Mouse (Mus musculus) forebrain, embryonic 13.5 days (tissue): ENCODE data around the gene Cep290. TPM values are rescaled to one million over a fixed set of nuclear protein-coding genes. Genes with fewer than 3 reads are reported as not detected.

ENCODE experiments used
- ATAC-seq: fragments of 200-750 bp; cut with Nextera tagmentation; 2 replicates; pipeline ENCODE4 v1.8.0; 2017
- H3K27ac ChIP-seq: fragments of 300-500 bp; sonication (generic); 2 replicates; pipeline ENCODE4 v1.5.1; 2015; ENCODE audit warnings: inconsistent platforms, mild to moderate bottlenecking, moderate library complexity
- H3K27me3 ChIP-seq: fragments of 300-500 bp; sonication (generic); 2 replicates; pipeline ENCODE4 v1.6.1; 2015; ENCODE audit warnings: mild to moderate bottlenecking, inconsistent platforms
- H3K36me3 ChIP-seq: fragments of 300-500 bp; sonication (generic); 2 replicates; pipeline ENCODE4 v1.6.1; 2015; ENCODE audit warnings: mild to moderate bottlenecking, inconsistent platforms; ENCODE audit not compliant: poor library complexity, severe bottlenecking
- H3K4me1 ChIP-seq: fragments of 300-500 bp; sonication (generic); 2 replicates; pipeline ENCODE4 v1.6.1; 2015; ENCODE audit warnings: inconsistent platforms
- H3K4me2 ChIP-seq: fragments of 300-500 bp; sonication (generic); 2 replicates; pipeline ENCODE4 v1.6.1; 2015; ENCODE audit warnings: inconsistent platforms, mild to moderate bottlenecking, moderate library complexity
- H3K4me3 ChIP-seq: fragments of 300-500 bp; sonication (generic); 2 replicates; pipeline ENCODE4 v1.5.1; 2015; ENCODE audit warnings: mild to moderate bottlenecking, inconsistent platforms
- H3K9ac ChIP-seq: fragments of 300-500 bp; sonication (generic); 2 replicates; pipeline ENCODE4 v1.6.1; 2015; ENCODE audit warnings: mild to moderate bottlenecking, inconsistent platforms
- H3K9me3 ChIP-seq: fragments of 300-500 bp; sonication (generic); replicated peaks from 2 replicates; pipeline ENCODE4 v1.6.1; 2016; ENCODE audit warnings: inconsistent platforms
- WGBS: fragments of 180-500 bp; shearing (Covaris S2); methylation state at CpG from one replicate; pipeline ENCODE4 v1.1.7; 2015; 5-methylcytosine and 5-hydroxymethylcytosine counted together
- polyA plus RNA-seq: library from polyadenylated mRNA; unstranded; fragments of >200 nt; fragmentation: Nextera tagmentation; extraction: Ambion mirVana; gene quantifications from 2 replicates; pipeline ENCODE4 v1.2.1, GENCODE M21; 2015

The Cep290 gene
- polyA plus RNA-seq, result 7.9 and 8.3 TPM in 2 replicates

- Histone ChIP-seq H3K9ac (peak within 1 kb of the TSS; percentile 82), H3K27me3 (no peaks in the 10 kb centered on the region), H3K9me3 (no peaks in the 10 kb centered on the region), H3K4me2 (peak within 1 kb of the TSS; percentile 86), H3K4me1 (peaks cover 14% of the 10 kb centered on the region; the same call in 1 of the 2 replicates), H3K4me3 (peak within 1 kb of the TSS; percentile 80), H3K27ac (peak within 1 kb of the TSS; percentile 54), H3K36me3 (no peaks in the 10 kb centered on the region)
- ATAC-seq, result peak; percentile 99
- under 1% methylated on average over 59 of the region's 63 CpGs for whole genome bisulfite sequencing
Measured at GRCm38 (mm10) chr10:100487097-100487978, at the start of gene Cep290, which contains the start of gene Tmtc3. Cep290 (plus strand) TSS chr10:100487558. Tmtc3 (minus strand) TSS chr10:100487350.

DNA sequence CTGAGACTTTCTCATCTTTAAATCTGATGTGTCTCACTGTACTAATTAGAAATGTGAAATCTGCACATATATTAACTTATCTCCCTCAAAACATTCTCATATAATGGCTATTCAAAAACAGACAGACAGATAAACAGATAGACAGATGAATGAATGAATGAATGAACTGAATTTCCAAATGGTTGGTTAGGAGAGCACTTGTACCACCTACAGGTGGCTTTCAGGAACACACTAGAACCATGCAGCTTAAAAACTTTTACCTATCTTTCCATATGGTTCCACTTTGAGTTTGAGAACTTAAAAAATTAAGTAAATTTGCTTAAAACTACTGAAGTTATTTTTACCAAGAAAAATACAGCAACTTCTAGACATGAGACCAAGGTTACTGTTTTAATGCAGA is 38.0 kb upstream of the Cep290 start:
- Histone ChIP-seq H3K4me1 (no peaks in the 10 kb centered on the region), H3K9me3 (no peaks in the 10 kb centered on the region), H3K36me3 (peaks cover 21% of the 10 kb centered on the region; the same call in 1 of the 2 replicates), H3K27ac (no peak overlapping the region), H3K9ac (no peak overlapping the region), H3K4me2 (no peak overlapping the region), H3K4me3 (no peak overlapping the region), H3K27me3 (no peaks in the 10 kb centered on the region)
- ATAC-seq, result no peak

DNA sequence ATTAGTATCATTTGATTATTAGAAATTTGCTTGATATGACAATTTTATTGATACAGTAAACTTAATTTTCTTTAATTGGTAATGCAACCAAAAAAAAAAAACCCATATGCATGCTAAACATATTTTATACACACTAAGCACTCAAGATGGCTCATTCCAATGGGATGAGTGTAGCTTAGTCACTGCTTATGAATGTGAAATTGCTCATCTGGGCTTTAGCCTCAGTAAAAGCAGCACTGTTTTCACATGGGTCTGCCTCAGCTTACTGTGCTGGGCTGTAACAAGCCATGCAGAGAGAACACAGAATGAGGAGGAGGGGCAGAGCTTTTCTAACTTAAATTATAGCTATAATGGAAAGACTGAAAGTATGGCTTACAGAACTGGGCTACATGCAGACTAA is 26.8 kb upstream of the Cep290 start:
- Histone ChIP-seq H3K9me3 (no peaks in the 10 kb centered on the region), H3K4me1 (no peaks in the 10 kb centered on the region), H3K36me3 (peaks cover 23% of the 10 kb centered on the region), H3K27ac (no peak overlapping the region), H3K27me3 (no peaks in the 10 kb centered on the region), H3K9ac (no peak overlapping the region), H3K4me3 (no peak overlapping the region), H3K4me2 (no peak overlapping the region)
- no peak for ATAC-seq

GRCm38 (mm10) chr10:100475040-100475439 is 12.3 kb upstream of the Cep290 start:
- no peaks in the 10 kb centered on the region for H3K27me3 ChIP-seq
- 55% methylated on average over 3 of the region's 3 CpGs for WGBS
- H3K9ac ChIP-seq, result no peak overlapping the region
- H3K27ac ChIP-seq, result no peak overlapping the region
- peaks cover 27% of the 10 kb centered on the region for H3K36me3 ChIP-seq
- no peak overlapping the region for H3K4me3 ChIP-seq
- H3K4me2 ChIP-seq, result no peak overlapping the region
- no peak for ATAC-seq
- H3K4me1 ChIP-seq, result no peaks in the 10 kb centered on the region
- no peaks in the 10 kb centered on the region for H3K9me3 ChIP-seq

DNA sequence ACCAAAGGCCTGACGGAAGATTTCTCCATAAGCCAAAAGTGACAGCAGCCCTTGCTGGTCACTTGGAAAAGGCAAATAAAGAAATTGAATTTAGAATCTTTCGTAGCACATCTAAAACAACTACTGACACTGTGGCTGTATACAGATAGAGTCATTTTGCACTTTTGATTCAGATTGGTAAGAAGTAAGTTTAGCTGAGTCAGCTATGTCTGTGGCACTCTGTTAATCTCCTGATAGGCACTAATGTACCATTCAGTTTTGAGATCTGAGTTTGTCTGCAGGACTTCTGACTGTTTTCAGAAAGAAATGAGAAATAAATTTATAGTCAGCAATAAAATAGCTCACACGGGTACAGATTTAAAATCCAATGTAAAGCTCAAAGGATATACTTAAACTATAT is 7.8 kb upstream of the Cep290 start:
- Histone ChIP-seq H3K4me3 (no peak overlapping the region), H3K36me3 (peaks cover 16% of the 10 kb centered on the region; the same call in 1 of the 2 replicates), H3K4me1 (no peaks in the 10 kb centered on the region), H3K27ac (no peak overlapping the region), H3K27me3 (no peaks in the 10 kb centered on the region), H3K9ac (no peak overlapping the region), H3K4me2 (no peak overlapping the region), H3K9me3 (no peaks in the 10 kb centered on the region)
- no peak for ATAC-seq
- WGBS, result 91% methylated on average over 3 of the region's 3 CpGs

GRCm38 (mm10) chr10:100486701-100487096 is 659 bp upstream of the Cep290 start:
- H3K27me3 ChIP-seq, result no peaks in the 10 kb centered on the region
- peak overlapping the region; percentile 54 for H3K27ac ChIP-seq
- no peak for ATAC-seq
- H3K4me1 ChIP-seq, result peaks cover 14% of the 10 kb centered on the region; the same call in 1 of the 2 replicates
- peak overlapping the region; percentile 80 for H3K4me3 ChIP-seq
- no peaks in the 10 kb centered on the region for H3K36me3 ChIP-seq
- under 1% methylated on average over 13 of the region's 13 CpGs for whole genome bisulfite sequencing
- no peaks in the 10 kb centered on the region for H3K9me3 ChIP-seq
- peak overlapping the region; percentile 82 for H3K9ac ChIP-seq
- peak overlapping the region; percentile 86 for H3K4me2 ChIP-seq

DNA sequence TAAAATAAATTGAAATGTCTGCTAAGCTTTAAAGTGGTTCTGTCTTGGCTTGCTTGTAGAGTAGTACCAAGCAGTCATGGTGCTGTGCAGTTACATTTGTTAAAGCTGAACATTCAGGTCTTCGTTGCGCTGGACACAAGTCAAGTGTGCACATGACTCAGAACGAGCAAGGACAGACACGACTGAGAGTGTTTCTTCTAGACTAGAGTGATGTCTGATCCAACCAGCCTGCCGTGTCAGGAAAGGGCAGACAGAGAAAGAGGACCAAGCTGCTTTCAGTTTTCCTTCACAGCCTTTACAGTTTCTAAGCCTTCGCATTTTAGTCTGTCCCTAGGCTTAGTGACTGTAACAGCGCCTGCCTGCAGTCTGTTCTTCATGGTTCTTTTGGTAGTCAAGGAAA is 4.6 kb downstream of the Cep290 start:
- ATAC-seq, result no peak
- no peak overlapping the region for H3K4me3 ChIP-seq
- peaks cover 20% of the 10 kb centered on the region for H3K36me3 ChIP-seq
- no peak overlapping the region for H3K9ac ChIP-seq
- no peak overlapping the region for H3K4me2 ChIP-seq
- no peak overlapping the region for H3K27ac ChIP-seq
- WGBS, result 93% methylated on average over 7 of the region's 7 CpGs
- no peaks in the 10 kb centered on the region for H3K27me3 ChIP-seq
- peaks cover 8% of the 10 kb centered on the region; the same call in 1 of the 2 replicates for H3K4me1 ChIP-seq
- no peaks in the 10 kb centered on the region for H3K9me3 ChIP-seq

DNA sequence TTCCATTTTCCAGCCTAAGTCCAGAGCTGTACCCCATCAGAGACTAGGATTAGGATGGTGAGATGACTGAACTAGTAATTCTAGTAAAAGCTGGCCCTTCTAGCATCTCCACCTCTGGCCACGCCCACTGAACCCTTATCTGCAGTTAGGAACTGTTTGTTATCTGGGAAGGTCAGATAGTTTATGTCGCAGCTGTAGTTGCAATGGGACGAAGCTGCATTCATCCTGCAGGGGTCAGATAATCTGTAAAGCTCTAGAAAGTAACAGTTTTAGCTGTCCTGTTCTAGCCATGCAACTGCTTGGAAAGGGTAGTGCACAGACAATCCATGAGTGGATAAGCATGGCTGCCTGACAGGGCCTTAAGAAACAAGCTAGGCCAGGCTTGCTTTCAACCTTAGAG is 11.0 kb downstream of the Cep290 start:
- Histone ChIP-seq H3K4me3 (no peak overlapping the region), H3K9ac (no peak overlapping the region), H3K9me3 (no peaks in the 10 kb centered on the region), H3K27me3 (no peaks in the 10 kb centered on the region), H3K27ac (no peak overlapping the region), H3K4me1 (no peaks in the 10 kb centered on the region), H3K4me2 (no peak overlapping the region), H3K36me3 (peaks cover 54% of the 10 kb centered on the region)
- 88% methylated on average over 3 of the region's 3 CpGs for WGBS
- ATAC-seq, result no peak

- Histone ChIP-seq H3K27me3 (no peaks in the 10 kb centered on the region), H3K9ac (no peak overlapping the region), H3K9me3 (no peaks in the 10 kb centered on the region), H3K27ac (no peak overlapping the region), H3K36me3 (peaks cover 30% of the 10 kb centered on the region), H3K4me1 (no peaks in the 10 kb centered on the region), H3K4me2 (no peak overlapping the region), H3K4me3 (no peak overlapping the region)
- ATAC-seq, result no peak
- WGBS, result 93% methylated on average over 1 of the region's 1 CpGs
Measured at GRCm38 (mm10) chr10:100508170-100508569, 20.8 kb downstream of the Cep290 start.

DNA sequence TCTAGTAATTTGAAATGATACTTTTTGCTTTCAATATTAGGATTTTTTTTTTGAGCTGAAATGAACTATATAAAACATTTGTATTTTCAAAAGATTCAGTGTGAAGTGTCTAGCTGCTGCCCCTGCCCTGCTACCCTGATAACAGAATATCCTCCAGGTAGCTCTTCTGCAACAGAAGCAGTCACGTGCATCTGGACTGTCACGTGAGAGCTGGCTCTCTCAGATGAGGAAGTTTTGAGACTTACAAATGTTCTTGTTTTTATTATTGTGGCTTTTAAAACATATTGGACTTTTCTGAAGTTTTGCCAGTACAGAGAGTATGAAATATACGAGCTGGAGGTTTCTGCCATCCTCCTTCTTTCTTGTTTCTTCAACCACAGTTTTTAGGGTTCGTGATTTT is 34.3 kb downstream of the Cep290 start:
- H3K9ac ChIP-seq, result no peak overlapping the region
- no peak overlapping the region for H3K4me3 ChIP-seq
- ATAC-seq, result no peak
- peaks cover 19% of the 10 kb centered on the region for H3K36me3 ChIP-seq
- H3K27ac ChIP-seq, result no peak overlapping the region
- WGBS, result 88% methylated on average over 4 of the region's 4 CpGs
- no peaks in the 10 kb centered on the region for H3K9me3 ChIP-seq
- H3K27me3 ChIP-seq, result no peaks in the 10 kb centered on the region
- H3K4me2 ChIP-seq, result no peak overlapping the region
- H3K4me1 ChIP-seq, result no peaks in the 10 kb centered on the region

DNA sequence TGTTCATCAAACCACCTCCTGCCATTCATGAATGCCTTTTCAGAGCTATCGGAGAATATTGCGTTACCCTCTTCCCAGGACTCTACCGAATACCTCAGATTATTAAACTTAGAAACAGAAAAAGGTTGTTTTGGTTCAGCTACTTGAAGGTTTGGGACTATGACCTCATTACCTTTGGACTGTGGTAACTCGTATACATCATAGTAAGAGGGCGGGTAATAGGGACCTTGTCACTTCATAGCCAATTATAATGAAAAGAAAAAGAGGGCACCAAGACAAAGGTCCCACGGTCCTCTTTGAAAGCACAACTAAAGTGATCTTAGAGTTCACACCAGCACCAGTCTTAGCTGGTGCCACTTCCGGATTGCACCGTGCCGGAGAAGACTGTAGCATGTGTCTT is 35.0 kb downstream of the Cep290 start:
- no peak overlapping the region for H3K4me3 ChIP-seq
- no peak overlapping the region for H3K9ac ChIP-seq
- ATAC-seq, result no peak
- H3K9me3 ChIP-seq, result no peaks in the 10 kb centered on the region
- H3K4me2 ChIP-seq, result no peak overlapping the region
- no peaks in the 10 kb centered on the region for H3K27me3 ChIP-seq
- WGBS, result 58% methylated on average over 9 of the region's 9 CpGs
- H3K36me3 ChIP-seq, result peaks cover 19% of the 10 kb centered on the region
- H3K4me1 ChIP-seq, result no peaks in the 10 kb centered on the region
- no peak overlapping the region for H3K27ac ChIP-seq

DNA sequence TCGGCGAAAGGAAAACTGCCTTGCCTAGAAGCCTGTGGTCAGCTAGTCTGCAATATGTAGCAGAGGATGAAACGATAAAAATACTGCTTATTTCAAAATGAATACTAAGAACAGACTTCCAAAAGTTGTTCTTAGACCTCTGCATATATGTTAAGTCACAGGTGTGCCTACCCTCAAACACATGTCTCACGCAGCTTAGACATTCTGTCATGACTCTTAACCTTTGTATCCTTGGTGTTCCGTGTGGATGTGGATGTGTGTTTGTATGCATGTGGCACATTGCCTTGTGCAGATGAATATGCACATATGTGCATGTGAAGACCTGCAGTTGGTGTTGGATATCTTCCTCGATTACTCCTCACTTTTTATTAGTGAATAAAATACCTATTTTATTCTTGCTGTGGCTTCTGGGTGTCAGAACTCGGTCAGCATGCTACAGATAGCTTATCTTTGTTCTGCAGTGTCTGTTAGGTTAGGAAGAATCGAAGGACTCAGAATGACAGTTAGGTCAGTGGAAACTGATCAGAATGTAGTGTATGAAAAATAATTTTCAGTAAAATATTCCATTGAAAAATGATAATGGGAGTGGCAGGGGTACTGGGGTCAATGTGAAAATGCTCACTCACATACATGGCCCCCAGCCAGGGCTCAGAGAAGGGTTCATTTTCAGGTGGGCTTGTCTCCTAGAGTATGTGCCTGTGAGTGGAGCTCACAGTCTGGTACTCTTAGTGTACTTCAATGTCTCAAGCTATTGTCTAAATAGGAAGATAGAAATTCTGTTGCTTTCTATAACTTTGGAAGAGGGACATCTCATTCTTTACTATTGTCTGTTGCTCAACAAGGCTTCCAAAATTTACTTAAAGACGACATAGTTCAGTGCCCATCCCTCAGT is 37.4 kb downstream of the Cep290 start:
- H3K27ac ChIP-seq, result no peak overlapping the region
- no peak overlapping the region for H3K4me3 ChIP-seq
- WGBS, result 93% methylated on average over 9 of the region's 9 CpGs
- no peak overlapping the region for H3K4me2 ChIP-seq
- no peaks in the 10 kb centered on the region for H3K27me3 ChIP-seq
- no peak overlapping the region for H3K9ac ChIP-seq
- no peaks in the 10 kb centered on the region for H3K9me3 ChIP-seq
- H3K36me3 ChIP-seq, result peaks cover 14% of the 10 kb centered on the region
- no peaks in the 10 kb centered on the region for H3K4me1 ChIP-seq
- no peak for ATAC-seq
